In the genomic region with DNA sequence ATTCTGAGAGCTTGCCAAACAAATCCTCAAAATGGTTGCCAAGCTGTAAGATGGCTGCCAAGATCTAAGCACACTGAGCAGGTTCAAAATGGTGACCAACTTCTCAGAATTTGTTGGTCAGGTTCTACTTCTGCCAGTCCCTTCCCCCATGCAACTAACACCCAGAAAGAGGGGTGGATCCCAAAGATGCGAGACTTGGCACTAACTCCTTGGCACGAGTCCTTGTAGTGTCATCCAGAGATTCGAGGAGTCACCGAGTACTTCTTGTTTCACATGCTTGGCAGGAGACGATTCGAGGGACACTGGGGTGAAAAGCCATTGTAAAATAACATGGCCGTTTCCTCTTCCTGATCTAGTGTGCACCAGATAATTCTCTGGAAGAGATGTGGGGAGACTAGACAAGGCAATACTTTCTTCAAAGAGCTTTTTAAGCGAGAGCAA, we compare ENCODE assay signal across 9 mouse cellular contexts.
DNase-seq lines count a peak whose midpoint lies in the region; ATAC-seq and TF ChIP-seq lines count a peak whose summit lies in the region.
"Had no signal": no experiment of that assay in that cellular context is flagged by ENCODE, and none has a peak within 500 bp of the region (broad histone marks: within the 10 kb centered on the region; RNA-seq: fewer than 3 reads in every experiment).

No protein-coding gene starts in this region.

- H3K9ac ChIP-seq in forebrain, embryonic 14.5 days (ENCODE audit: low read length) = no peak overlapping the region
- H3K9ac ChIP-seq in lung, postnatal 0 days (replicated peaks; ENCODE audit: low read depth) = no peak overlapping the region
- H3K9ac ChIP-seq: limb, embryonic 13.5 days had no signal

- TF ChIP-seq CTCF in left cerebral cortex, adult 2 months (IDR thresholded peaks at IDR 0.05) = no peak
- TF ChIP-seq CTCF in lung, postnatal 0 days (IDR thresholded peaks at IDR 0.05) = no peak

- peak overlapping the region; percentile 10; the same call in 1 of the 2 replicates for H3K27ac ChIP-seq in left cerebral cortex, adult 2 months
- peak overlapping the region; percentile 74; the same call in 1 of the 2 replicates for H3K27ac ChIP-seq in forebrain, embryonic 14.5 days (ENCODE audit: low read depth, low read length)
- H3K27ac ChIP-seq in lung, postnatal 0 days (ENCODE audit: low read length) = peak overlapping the region; percentile 77
- H3K27ac ChIP-seq: limb, embryonic 13.5 days had no signal

- peak overlapping the region; percentile 11; the same call in 1 of the 2 replicates for H3K4me2 ChIP-seq in forebrain, embryonic 14.5 days (ENCODE audit: low read length)
- 0 out of 2 replicates have a peak overlapping the region, but pooled peaks have one; percentile 15 for H3K4me2 ChIP-seq in lung, postnatal 0 days (replicated peaks; ENCODE audit: low read depth, low read length)
- H3K4me2 ChIP-seq: limb, embryonic 13.5 days had no signal

- intact Hi-C loops in left cerebral cortex, adult 2 months (cut with DNase I) = no loop called here
- intact Hi-C loops in left cerebral cortex, postnatal 25 days (cut with DNase I) = loop anchor here (5.0 kb wide), 1 partner anchor 78 kb away; no protein-coding TSS in a partner anchor
- intact Hi-C loops in heart, postnatal 36 days (cut with DNase I) = loop anchor here (2.0 to 5.0 kb wide), 5 partner anchors 78 to 398 kb away; no protein-coding TSS in a partner anchor

- no peak overlapping the region for H3K4me3 ChIP-seq in left cerebral cortex, adult 2 months
- H3K4me3 ChIP-seq in forebrain, embryonic 14.5 days (ENCODE audit: low read depth, low read length) = no peak overlapping the region
- no peak overlapping the region for H3K4me3 ChIP-seq in lung, postnatal 0 days (ENCODE audit: low read depth, low read length)
- H3K4me3 ChIP-seq: limb, embryonic 13.5 days had no signal

- WGBS in forebrain, embryonic 14.5 days = 41% methylated on average over 8 of the region's 8 CpGs
- 9% methylated on average over 8 of the region's 8 CpGs for WGBS in lung, postnatal 0 days

- H3K9me3 ChIP-seq in forebrain, embryonic 14.5 days (replicated peaks; ENCODE audit: control insufficient read depth, low read length) = no peaks in the 10 kb centered on the region
- no peaks in the 10 kb centered on the region for H3K9me3 ChIP-seq in lung, postnatal 0 days (ENCODE audit: low read length)
- H3K9me3 ChIP-seq: limb, embryonic 13.5 days had no signal

- DNase-seq in left cerebral cortex, adult 2 months (ENCODE audit: extremely low spot score in 1 of 2, low spot score in 2 of 2) = no peak
- DNase-seq in left cerebral cortex, postnatal 25 days (ENCODE audit: low spot score in 2 of 2) = no peak
- DNase-seq in adrenal gland, adult 8-10 months = peak; percentile 59
- peak; percentile 87 for DNase-seq in forebrain, embryonic 14.5 days (ENCODE audit: low spot score)
- DNase-seq in heart, postnatal 36 days = peak; percentile 78 to 79
- peak; percentile 75 for DNase-seq in lung, postnatal 0 days (ENCODE audit: low spot score)
- no peak for DNase-seq in thymus, postnatal 25 days

- peak; percentile 79 for TF ChIP-seq EP300 in lung, postnatal 0 days (IDR thresholded peaks at IDR 0.05)

- ATAC-seq in forebrain, embryonic 14.5 days = peak; percentile 47
- ATAC-seq in lung, postnatal 0 days = peak; percentile 67
- ATAC-seq in megakaryocyte, adult 5-6 weeks (ENCODE audit: poor library complexity, severe bottlenecking) = no peak

- H3K27me3 ChIP-seq in forebrain, embryonic 14.5 days (replicated peaks; ENCODE audit: control insufficient read depth, insufficient read depth, low read length) = no peaks in the 10 kb centered on the region
- H3K27me3 ChIP-seq in lung, postnatal 0 days (replicated peaks; ENCODE audit: insufficient read depth, low read length) = no peaks in the 10 kb centered on the region
- H3K27me3 ChIP-seq: limb, embryonic 13.5 days had no signal

- no peaks in the 10 kb centered on the region for H3K36me3 ChIP-seq in forebrain, embryonic 14.5 days (ENCODE audit: control insufficient read depth, insufficient read depth, low read length)
- H3K36me3 ChIP-seq in lung, postnatal 0 days (ENCODE audit: insufficient read depth, low read length) = no peaks in the 10 kb centered on the region
- H3K36me3 ChIP-seq: limb, embryonic 13.5 days had no signal

- peaks cover 55% of the 10 kb centered on the region for H3K4me1 ChIP-seq in forebrain, embryonic 14.5 days (ENCODE audit: control insufficient read depth, insufficient read depth, low read length)
- peaks cover 9% of the 10 kb centered on the region; the same call in 1 of the 2 replicates for H3K4me1 ChIP-seq in lung, postnatal 0 days (ENCODE audit: insufficient read depth, low read depth, low read length)

Comparison
In these comparisons a context has a peak if more than half of its experiments do, and no peak if none do; other contexts are left out.
1. DNase-seq: peak in adrenal gland, adult 8-10 months (single experiment), forebrain, embryonic 14.5 days (single experiment), heart, postnatal 36 days (2 of 2) and lung, postnatal 0 days (single experiment); none in left cerebral cortex, adult 2 months (0 of 2), left cerebral cortex, postnatal 25 days (0 of 2) and thymus, postnatal 25 days (single experiment).
2. H3K27ac ChIP-seq: peak in every context shown above with its lines; median percentile 77 in lung, postnatal 0 days; 74 in forebrain, embryonic 14.5 days; 10 in left cerebral cortex, adult 2 months.